Mouse (Mus musculus) bone marrow macrophage, adult 2 months (primary cell): ENCODE results near the gene Btg4. TPM values are rescaled to one million over a fixed set of nuclear protein-coding genes. Genes with fewer than 3 reads are reported as not detected.

ENCODE experiments used
- H3K27ac ChIP-seq: 2 replicates; pipeline ENCODE4 v1.5.1; 2012; ENCODE audit warnings: low read depth, low read length; ENCODE audit not compliant: insufficient read depth
- H3K4me1 ChIP-seq: 2 replicates; pipeline ENCODE4 v1.6.1; 2012; ENCODE audit warnings: low read length; ENCODE audit not compliant: control insufficient read depth, insufficient read depth
- H3K4me3 ChIP-seq: 2 replicates; pipeline ENCODE4 v1.5.1; 2012; ENCODE audit warnings: mild to moderate bottlenecking, low read length, moderate library complexity; ENCODE audit not compliant: insufficient read depth
- CTCF ChIP-seq: IDR thresholded peaks from 2 replicates; pipeline ENCODE4 v1.5.1; 2012; ENCODE audit warnings: low read depth, mild to moderate bottlenecking, low read length, moderate library complexity
- POLR2A ChIP-seq: IDR thresholded peaks from 2 replicates; pipeline ENCODE4 v1.6.1; 2012; ENCODE audit warnings: mild to moderate bottlenecking, low read depth, low read length, borderline replicate concordance
- polyA plus RNA-seq: library from polyadenylated mRNA; stranded (reverse); fragments of >200 nt; gene quantifications from 2 replicates; pipeline ENCODE4 v1.2.4, GENCODE M21; 2012; ENCODE audit not compliant: missing spikeins, insufficient read depth, insufficient read length

The Btg4 gene
- polyA plus RNA-seq, result not detected in 2 replicates

- Histone ChIP-seq H3K4me1 (peaks cover 9% of the 10 kb centered on the region), H3K4me3 (no peak within 1 kb of the TSS), H3K27ac (no peak within 1 kb of the TSS)
- no peak for TF ChIP-seq POLR2A
- no peak for TF ChIP-seq CTCF
Measured at GRCm38 (mm10) chr9:51060601-51061000, at the start of gene Btg4. Gene Btg4, plus strand, starts transcription at chr9:51060901.

GRCm38 (mm10) chr9:51013644-51014043, 47.1 kb upstream of the Btg4 start:
- peaks cover 6% of the 10 kb centered on the region for H3K4me1 ChIP-seq
- no peak overlapping the region for H3K4me3 ChIP-seq
- TF ChIP-seq CTCF (no peak), POLR2A (no peak)
- no peak overlapping the region for H3K27ac ChIP-seq

GRCm38 (mm10) chr9:51015732-51016131, 45.0 kb upstream of the Btg4 start:
- Histone ChIP-seq H3K4me1 (peaks cover 8% of the 10 kb centered on the region), H3K27ac (no peak overlapping the region), H3K4me3 (no peak overlapping the region)
- no peak for TF ChIP-seq POLR2A
- no peak for TF ChIP-seq CTCF

- H3K27ac ChIP-seq, result no peak overlapping the region
- no peak overlapping the region for H3K4me3 ChIP-seq
- TF ChIP-seq CTCF (no peak), POLR2A (no peak)
- peaks cover 20% of the 10 kb centered on the region for H3K4me1 ChIP-seq
Measured at GRCm38 (mm10) chr9:51019670-51020069, 41.0 kb upstream of the Btg4 start.

GRCm38 (mm10) chr9:51020351-51020750, 40.4 kb upstream of the Btg4 start:
- no peak overlapping the region for H3K4me3 ChIP-seq
- TF ChIP-seq POLR2A (no peak), CTCF (no peak)
- H3K4me1 ChIP-seq, result peaks cover 21% of the 10 kb centered on the region
- H3K27ac ChIP-seq, result no peak overlapping the region

- H3K4me3 ChIP-seq, result no peak overlapping the region
- H3K27ac ChIP-seq, result no peak overlapping the region
- peaks cover 18% of the 10 kb centered on the region for H3K4me1 ChIP-seq
- TF ChIP-seq CTCF, result no peak
- TF ChIP-seq POLR2A, result no peak
Measured at GRCm38 (mm10) chr9:51021123-51021795, 39.4 kb upstream of the Btg4 start.

GRCm38 (mm10) chr9:51026952-51027351, 33.7 kb upstream of the Btg4 start:
- Histone ChIP-seq H3K27ac (no peak overlapping the region), H3K4me3 (no peak overlapping the region), H3K4me1 (peaks cover 12% of the 10 kb centered on the region)
- TF ChIP-seq CTCF, result no peak
- no peak for TF ChIP-seq POLR2A

- no peak overlapping the region for H3K4me3 ChIP-seq
- peak overlapping the region; percentile 59 for H3K27ac ChIP-seq
- TF ChIP-seq POLR2A, result no peak
- TF ChIP-seq CTCF, result no peak
- H3K4me1 ChIP-seq, result peaks cover 23% of the 10 kb centered on the region
Measured at GRCm38 (mm10) chr9:51030147-51030546, 30.6 kb upstream of the Btg4 start.

- peaks cover 29% of the 10 kb centered on the region for H3K4me1 ChIP-seq
- TF ChIP-seq CTCF (no peak), POLR2A (no peak)
- no peak overlapping the region for H3K4me3 ChIP-seq
- H3K27ac ChIP-seq, result no peak overlapping the region
Measured at GRCm38 (mm10) chr9:51031603-51032002, 29.1 kb upstream of the Btg4 start.

GRCm38 (mm10) chr9:51032291-51032690, 28.4 kb upstream of the Btg4 start:
- no peak overlapping the region for H3K4me3 ChIP-seq
- peaks cover 35% of the 10 kb centered on the region for H3K4me1 ChIP-seq
- H3K27ac ChIP-seq, result no peak overlapping the region
- TF ChIP-seq CTCF (no peak), POLR2A (no peak)
